Mouse (Mus musculus) CH12.LX (cell line): ENCODE data around the gene 1190005I06Rik. TPM values are rescaled to one million over a fixed set of nuclear protein-coding genes. Genes with fewer than 3 reads are reported as not detected.

Source experiments
- DNase-seq: peaks from one replicate; pipeline ENCODE4 v3.0.0-alpha.2; 2013; ENCODE audit errors: extremely low read depth
- H3K27ac ChIP-seq: 2 replicates; pipeline ENCODE4 v1.5.1; 2012; ENCODE audit warnings: low read depth, mild to moderate bottlenecking, control low read depth, moderate library complexity; ENCODE audit not compliant: insufficient read depth
- H3K27me3 ChIP-seq: replicated peaks from 2 replicates; pipeline ENCODE3; 2012; ENCODE audit warnings: inconsistent platforms
- H3K36me3 ChIP-seq, 2 experiments: replicated peaks in 1 of 2; 2 replicates each; pipeline versions ENCODE3 to v1.6.1; 2012; ENCODE audit warnings: inconsistent platforms in 1 of 2, low read length in 1 of 2, mild to moderate bottlenecking in 1 of 2, mixed read lengths in 1 of 2, moderate library complexity in 1 of 2; ENCODE audit not compliant: control insufficient read depth in 1 of 2, insufficient read depth in 1 of 2
- H3K4me1 ChIP-seq, 2 experiments: 2 replicates each; pipeline ENCODE4 v1.6.1; 2012; ENCODE audit warnings: inconsistent platforms in 1 of 2, moderate library complexity in 1 of 2; ENCODE audit not compliant: insufficient read depth in 2 of 2, control insufficient read depth in 1 of 2
- H3K4me2 ChIP-seq: 2 replicates; pipeline ENCODE4 v1.6.1; 2012; ENCODE audit warnings: low read depth, mild to moderate bottlenecking, control low read depth; ENCODE audit not compliant: poor library complexity, insufficient read depth, severe bottlenecking
- H3K4me3 ChIP-seq, 3 experiments: fragments of 150-350 bp in 1 of 3; sonication (generic) in 1 of 3; replicated peaks in 1 of 3; 2 replicates each; pipeline versions ENCODE3 to v1.5.1; 2011 to 2012; ENCODE audit warnings: low read depth in 2 of 3, low read length in 2 of 3, mild to moderate bottlenecking in 2 of 3, moderate library complexity in 2 of 3, control low read depth in 1 of 3, improper control_type of control experiment in 1 of 3, inconsistent platforms in 1 of 3, mixed read lengths in 1 of 3; ENCODE audit not compliant: poor library complexity in 1 of 3
- H3K79me2 ChIP-seq: replicated peaks from 2 replicates; pipeline ENCODE4 v1.6.1; 2012; ENCODE audit warnings: mild to moderate bottlenecking, moderate library complexity; ENCODE audit not compliant: control insufficient read depth, poor library complexity, insufficient read depth, severe bottlenecking; ENCODE audit errors: extremely low read depth
- H3K9ac ChIP-seq: 2 replicates; pipeline ENCODE4 v1.6.1; 2012; ENCODE audit warnings: low read depth, mild to moderate bottlenecking, control low read depth, moderate library complexity; ENCODE audit not compliant: insufficient read depth
- H3K9me3 ChIP-seq: replicated peaks from 2 replicates; pipeline ENCODE3; 2012; ENCODE audit warnings: low read length, inconsistent platforms, mixed read lengths
- BHLHE40 ChIP-seq: IDR thresholded peaks from 2 replicates; pipeline ENCODE4 v1.6.1; 2011; ENCODE audit warnings: mild to moderate bottlenecking, low read depth, low read length, improper control_type of control experiment
- CTCF ChIP-seq, 2 experiments: IDR thresholded peaks in 1 of 2; conservative IDR thresholded peaks in 1 of 2; 2 replicates each; pipeline ENCODE4 v1.5.1; 2011 to 2012; ENCODE audit warnings: low read depth in 2 of 2, low read length in 2 of 2, improper control_type of control experiment in 1 of 2, inconsistent platforms in 1 of 2, mild to moderate bottlenecking in 1 of 2, moderate library complexity in 1 of 2
- EP300 ChIP-seq: IDR thresholded peaks from 2 replicates; pipeline ENCODE4 v1.6.1; 2011; ENCODE audit warnings: low read length, improper control_type of control experiment
- ETS1 ChIP-seq: conservative IDR thresholded peaks from 2 replicates; pipeline ENCODE4 v1.6.1; 2012; ENCODE audit warnings: low read depth, mild to moderate bottlenecking, inconsistent platforms, low read length, improper control_type of control experiment, moderate library complexity
- GABPA ChIP-seq: IDR thresholded peaks from 2 replicates; pipeline ENCODE4 v1.6.1; 2012; ENCODE audit warnings: low read depth, low read length, improper control_type of control experiment, inconsistent platforms; ENCODE audit not compliant: insufficient replicate concordance
- IRF4 ChIP-seq: IDR thresholded peaks from 2 replicates; pipeline ENCODE4 v1.6.1; 2014; ENCODE audit warnings: low read depth, mild to moderate bottlenecking, inconsistent platforms, low read length, improper control_type of control experiment
- KAT2A ChIP-seq: IDR thresholded peaks from 2 replicates; pipeline ENCODE4 v1.6.1; 2012; ENCODE audit warnings: low read length, improper control_type of control experiment, inconsistent platforms; ENCODE audit not compliant: insufficient replicate concordance
- MAFK ChIP-seq: IDR thresholded peaks from 2 replicates; pipeline ENCODE4 v1.6.1; 2011; ENCODE audit warnings: low read length, improper control_type of control experiment; ENCODE audit not compliant: insufficient replicate concordance
- MAZ ChIP-seq: IDR thresholded peaks from 2 replicates; pipeline ENCODE4 v1.6.1; 2012; ENCODE audit warnings: low read depth, mild to moderate bottlenecking, inconsistent platforms, low read length, improper control_type of control experiment, moderate library complexity
- NELFE ChIP-seq: IDR thresholded peaks from 2 replicates; pipeline ENCODE4 v1.6.1; 2011; ENCODE audit warnings: low read depth, low read length, improper control_type of control experiment
- POLR2AphosphoS2 ChIP-seq: IDR thresholded peaks from 2 replicates; pipeline ENCODE4 v1.6.1; 2011; ENCODE audit warnings: low read depth, low read length, improper control_type of control experiment
- RAD21 ChIP-seq: IDR thresholded peaks from 2 replicates; pipeline ENCODE4 v1.6.1; 2011; ENCODE audit warnings: low read depth, mild to moderate bottlenecking, low read length, improper control_type of control experiment, moderate library complexity
- SIN3A ChIP-seq: IDR thresholded peaks from 2 replicates; pipeline ENCODE4 v1.6.1; 2012; ENCODE audit warnings: low read length, improper control_type of control experiment, inconsistent platforms
- SMC3 ChIP-seq: IDR thresholded peaks from 2 replicates; pipeline ENCODE4 v1.6.1; 2011; ENCODE audit warnings: low read depth, low read length, improper control_type of control experiment
- TBP ChIP-seq: conservative IDR thresholded peaks from 2 replicates; pipeline ENCODE4 v1.6.1; 2011; ENCODE audit warnings: low read depth, low read length, improper control_type of control experiment
- USF2 ChIP-seq: conservative IDR thresholded peaks from 2 replicates; pipeline ENCODE4 v1.6.1; 2011; ENCODE audit warnings: low read depth, low read length, improper control_type of control experiment
- dilution Hi-C: fragments of 300-500 bp; cut with MboI; formaldehyde crosslinking; loops from 2 replicates; pipeline ENCODE4 v1.14.3; 2020; ENCODE audit warnings: low sequenced_read_pairs; ENCODE audit not compliant: extremely low pct_unique_long_range_greater_than_20kb, extremely low pct_ligation_motif_present
- in situ Hi-C: fragments of 300-500 bp; cut with MboI; formaldehyde crosslinking; loops from 3 replicates; pipeline ENCODE4 v1.14.3; 2019; ENCODE audit warnings: low sequenced_read_pairs, low pct_ligation_motif_present, low pct_unique_long_range_greater_than_20kb, mixed read lengths
- polyA plus RNA-seq: library from polyadenylated mRNA; unstranded; fragments of >175 nt; gene quantifications from 2 replicates; pipeline ENCODE4 v1.2.1, GENCODE M21; 2012; ENCODE audit warnings: low read depth; ENCODE audit not compliant: insufficient read length
- total RNA-seq, 2 experiments: library from RNA; depleted of rRNA; stranded (reverse); fragments of 300-350 nt in 1 of 2; fragments of >200 nt in 1 of 2; gene quantifications; 2 replicates each; pipeline ENCODE4 v1.2.3; 2012 to 2014

The 1190005I06Rik gene
- total and polyA plus RNA-seq, 3 experiments: 0.36 to 0.85 TPM; not detected in 1

- Histone ChIP-seq H3K9me3 (peaks cover 8% of the 10 kb centered on the region), H3K27ac (no peak overlapping the region), H3K4me3 (peak overlapping the region; percentile 7 to 34 (median 29)), H3K79me2 (no peaks in the 10 kb centered on the region), H3K4me2 (peak overlapping the region; percentile 86), H3K4me1 (peaks cover 7 to 14% of the 10 kb centered on the region in 2 experiments), H3K27me3 (peaks cover 37% of the 10 kb centered on the region), H3K9ac (no peak overlapping the region), H3K36me3 (no peaks in the 10 kb centered on the region)
- TF ChIP-seq MAZ: no peak
- 0 out of 2 replicates have a peak, but pooled peaks have one; percentile 12 for TF ChIP-seq BHLHE40
- no peak for TF ChIP-seq EP300
- no peak for TF ChIP-seq TBP
- no peak for TF ChIP-seq USF2
- no peak for TF ChIP-seq CTCF (conservative IDR thresholded peaks at IDR 0.05 in 1 of 2, IDR thresholded peaks at IDR 0.05 in 1 of 2; ENCODE audit: low read depth in 2 of 2, low read length in 2 of 2)
- dilution Hi-C loops (no loop called here), in situ Hi-C loops (no loop called here)
- peak; percentile 34 for DNase-seq
These were observed 40.0 kb downstream of the 1190005I06Rik start for GRCm38 (mm10) chr8:120607460-120607859.

GRCm38 (mm10) chr8:120602672-120603071 lies 44.8 kb downstream of the 1190005I06Rik start:
- no peak overlapping the region for H3K9ac ChIP-seq
- in situ Hi-C loops (no loop called here), dilution Hi-C loops (no loop called here)
- H3K4me2 ChIP-seq: no peak overlapping the region
- no peak for DNase-seq
- H3K4me3 ChIP-seq: no peak overlapping the region
- peaks cover 5 to 6% of the 10 kb centered on the region in 2 experiments for H3K4me1 ChIP-seq
- no peaks in the 10 kb centered on the region for H3K36me3 ChIP-seq
- peaks cover 5% of the 10 kb centered on the region for H3K9me3 ChIP-seq
- H3K27me3 ChIP-seq: peaks cover 5% of the 10 kb centered on the region
- TF ChIP-seq POLR2AphosphoS2 (no peak), IRF4 (no peak), MAFK (no peak), NELFE (no peak), SIN3A (no peak), BHLHE40 (no peak), GABPA (no peak), CTCF (conservative IDR thresholded peaks at IDR 0.05 in 1 of 2, IDR thresholded peaks at IDR 0.05 in 1 of 2; ENCODE audit: low read depth in 2 of 2, low read length in 2 of 2) (no peak), KAT2A (no peak)
- TF ChIP-seq, all 38 proteins: peak for 0
- no peak overlapping the region for H3K27ac ChIP-seq
- no peaks in the 10 kb centered on the region for H3K79me2 ChIP-seq

GRCm38 (mm10) chr8:120599504-120599903 lies 47.9 kb downstream of the 1190005I06Rik start:
- Histone ChIP-seq H3K9ac (no peak overlapping the region), H3K36me3 (no peaks in the 10 kb centered on the region), H3K4me1 (0 out of 4 replicates have a peak, but pooled peaks cover 0 to 3% of the 10 kb centered on the region in 2 experiments), H3K79me2 (no peaks in the 10 kb centered on the region), H3K9me3 (peaks cover 7% of the 10 kb centered on the region), H3K4me2 (no peak overlapping the region), H3K27me3 (peaks cover 2% of the 10 kb centered on the region), H3K27ac (no peak overlapping the region), H3K4me3 (no peak overlapping the region)
- in situ Hi-C loops: no loop called here
- peak; percentile 63 for DNase-seq
- TF ChIP-seq ETS1: no peak
- peak; percentile 67 for TF ChIP-seq RAD21
- TF ChIP-seq SMC3: peak; percentile 37; the same call in 1 of the 2 replicates
- TF ChIP-seq CTCF (conservative IDR thresholded peaks at IDR 0.05 in 1 of 2, IDR thresholded peaks at IDR 0.05 in 1 of 2; ENCODE audit: low read depth in 2 of 2, low read length in 2 of 2): peak; percentile 77 to 84
- dilution Hi-C loops: no loop called here
